Mouse (Mus musculus) left cerebral cortex, adult 2 months (tissue): ENCODE measurements around the gene Itgb5. TPM values are rescaled to one million over a fixed set of nuclear protein-coding genes. Genes with fewer than 3 reads are reported as not detected.

Experiments
- DNase-seq, 2 experiments: peaks; one replicate each; pipeline ENCODE4 v3.0.0; 2021 to 2022; ENCODE audit warnings: low spot score in 2 of 2, mixed read lengths in 1 of 2; ENCODE audit errors: extremely low spot score in 1 of 2
- H3K27ac ChIP-seq: fragments of 200-600 bp; 2 replicates; pipeline ENCODE4 v1.8.1; 2022
- H3K4me3 ChIP-seq: fragments of 200-600 bp; 2 replicates; pipeline ENCODE4 v1.8.1; 2022
- CTCF ChIP-seq: fragments of 200-600 bp; IDR thresholded peaks from 2 replicates; pipeline ENCODE4 v1.8.1; 2022; ENCODE audit warnings: antibody characterized with exemption, mild to moderate bottlenecking, moderate library complexity
- intact Hi-C: fragments of 180-260 bp; cut with DNase I; formaldehyde crosslinking; loops from one replicate; pipeline ENCODE4 v1.15.1; 2025
- total RNA-seq, 2 experiments: library from RNA; stranded (reverse); gene quantifications; 2 replicates each; pipeline ENCODE4 v1.2.3; 2021

Gene Itgb5
- total RNA-seq, 2 experiments from 2014 or later = 36.0 to 36.8 TPM

- no peak overlapping the region for H3K27ac ChIP-seq
- intact Hi-C loops = no loop called here
- no peak for DNase-seq
- no peak for TF ChIP-seq CTCF
- H3K4me3 ChIP-seq = no peak overlapping the region
Measured at GRCm38 (mm10) chr16:33938311-33939132, 109.1 kb downstream of the Itgb5 start.

- intact Hi-C loops = no loop called here
- H3K27ac ChIP-seq = no peak overlapping the region
- no peak overlapping the region for H3K4me3 ChIP-seq
- TF ChIP-seq CTCF = no peak
- DNase-seq = no peak
Measured at GRCm38 (mm10) chr16:33939133-33939531, 109.7 kb downstream of the Itgb5 start.

DNA sequence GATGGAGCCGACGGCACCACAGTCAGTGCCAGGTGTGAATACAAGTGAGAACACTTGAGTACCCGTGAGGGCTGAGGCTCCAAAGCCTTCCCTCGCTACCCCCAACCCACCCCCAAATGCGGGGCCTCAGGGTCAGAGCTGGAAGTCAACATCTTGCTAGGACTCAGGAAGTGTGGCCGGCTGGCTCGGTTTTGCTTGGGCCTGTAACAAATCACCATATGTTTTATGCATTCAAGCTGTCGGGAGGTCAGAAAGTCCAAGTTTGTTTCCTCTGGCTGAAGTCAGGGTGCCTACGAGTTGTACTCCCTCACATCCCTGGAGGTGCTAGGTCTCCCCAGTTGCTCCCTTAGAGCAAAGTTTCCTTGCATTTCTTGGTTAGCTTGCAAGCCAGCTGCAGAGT is 110.2 kb downstream of the Itgb5 start:
- no peak for DNase-seq
- intact Hi-C loops = no loop called here
- Histone ChIP-seq H3K4me3 (no peak overlapping the region), H3K27ac (no peak overlapping the region)
- no peak for TF ChIP-seq CTCF

DNA sequence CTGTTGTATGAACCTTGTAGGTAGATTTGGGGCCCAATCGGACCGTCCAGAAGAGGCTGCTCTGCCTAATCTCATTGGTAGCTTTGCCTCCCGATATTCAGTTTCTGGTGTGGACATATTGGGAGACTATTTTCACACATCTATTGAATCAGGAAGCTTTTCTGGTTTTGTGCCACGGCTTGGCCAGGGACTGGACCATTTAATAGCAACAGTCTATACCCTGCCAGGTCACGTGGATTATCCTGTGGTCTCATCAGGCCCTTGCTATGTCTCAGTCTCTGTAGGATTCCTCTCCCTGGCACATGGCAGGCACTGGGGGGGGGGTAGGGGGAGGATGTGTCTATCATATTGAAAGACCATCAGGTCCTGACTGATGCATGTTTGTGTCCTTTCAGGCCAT is 110.6 kb downstream of the Itgb5 start:
- TF ChIP-seq CTCF = no peak
- intact Hi-C loops = no loop called here
- no peak overlapping the region for H3K27ac ChIP-seq
- H3K4me3 ChIP-seq = no peak overlapping the region
- no peak for DNase-seq

DNA sequence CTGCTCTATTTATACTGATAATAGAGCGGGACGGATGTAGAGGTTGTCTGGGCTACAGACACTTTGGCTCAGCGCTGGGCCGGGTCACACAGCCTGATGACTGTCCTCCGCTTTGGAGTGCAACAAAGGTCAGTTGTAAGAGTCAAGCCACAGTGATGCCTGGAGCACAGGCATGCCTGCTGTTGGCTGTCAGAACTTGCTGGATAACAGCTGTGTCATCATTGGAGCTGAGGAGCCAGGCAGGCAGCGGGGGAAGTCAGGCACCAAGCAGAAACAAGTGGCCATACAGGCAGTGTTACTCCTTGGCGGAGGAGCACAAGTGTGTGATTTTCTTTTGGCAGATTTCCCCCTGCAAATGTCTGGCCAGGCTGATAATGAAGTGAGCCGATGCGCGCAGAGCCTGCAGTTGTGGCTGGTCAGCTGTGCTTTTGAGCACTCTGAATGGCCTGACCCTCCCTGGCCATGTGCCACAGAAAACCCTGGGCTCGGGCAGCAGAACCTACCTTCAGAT is 111.9 kb downstream of the Itgb5 start:
- intact Hi-C loops = no loop called here
- no peak overlapping the region for H3K27ac ChIP-seq
- TF ChIP-seq CTCF = no peak

DNA sequence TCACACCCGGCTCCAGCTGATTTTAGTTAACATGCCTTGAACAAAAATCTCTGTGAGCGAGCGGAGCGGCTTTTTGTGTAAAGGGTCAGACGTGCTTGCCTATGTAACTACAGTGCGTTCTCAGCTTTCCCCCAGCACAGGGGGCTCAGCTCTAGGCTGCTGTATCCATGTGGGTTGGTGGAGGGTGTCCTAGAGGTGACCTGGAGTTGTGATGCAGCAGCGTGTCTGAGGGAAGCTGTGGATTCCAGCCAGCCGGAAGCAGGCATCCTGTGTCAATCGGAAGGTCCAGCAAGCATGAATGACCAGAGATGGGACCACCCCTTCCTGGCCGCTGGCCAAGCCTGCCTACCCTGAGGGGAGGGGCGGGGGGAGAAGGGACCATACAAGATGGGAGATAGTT is 112.9 kb downstream of the Itgb5 start:
- TF ChIP-seq CTCF = no peak
- no peak for DNase-seq
- Histone ChIP-seq H3K4me3 (no peak overlapping the region), H3K27ac (no peak overlapping the region)
- intact Hi-C loops = no loop called here

More for the DNA sequence above, 111.9 kb downstream of the Itgb5 start:
- DNase-seq = peak in 1 of 2 experiments; percentile 39
- no peak overlapping the region for H3K4me3 ChIP-seq

GRCm38 (mm10) chr16:33943388-33943787 is 113.9 kb downstream of the Itgb5 start:
- TF ChIP-seq CTCF = no peak
- intact Hi-C loops = no loop called here
- no peak for DNase-seq
- no peak overlapping the region for H3K27ac ChIP-seq
- no peak overlapping the region for H3K4me3 ChIP-seq

DNA sequence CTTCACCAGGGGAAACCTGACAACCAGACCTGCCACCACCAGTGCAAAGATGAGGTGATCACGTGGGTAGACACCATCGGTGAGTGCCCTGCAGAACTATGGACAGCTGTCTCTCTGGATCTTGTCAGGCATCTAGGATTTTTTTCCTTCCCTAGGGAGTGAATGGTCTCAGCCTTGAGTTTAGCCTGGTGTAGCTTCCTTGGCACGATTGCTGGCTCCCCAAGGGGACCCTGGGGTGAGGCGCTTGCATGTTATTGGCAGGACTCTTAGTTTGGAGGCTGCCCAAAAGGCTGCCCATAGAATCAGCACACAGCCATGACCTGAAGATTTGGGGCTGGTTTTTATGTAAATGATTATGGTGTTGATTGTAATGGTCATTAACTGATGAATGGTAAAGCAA is 114.7 kb downstream of the Itgb5 start:
- Histone ChIP-seq H3K4me3 (no peak overlapping the region), H3K27ac (no peak overlapping the region)
- intact Hi-C loops = no loop called here
- TF ChIP-seq CTCF = no peak
- no peak for DNase-seq

GRCm38 (mm10) chr16:33944772-33945171 is 115.3 kb downstream of the Itgb5 start:
- DNase-seq = no peak
- no peak for TF ChIP-seq CTCF
- H3K4me3 ChIP-seq = no peak overlapping the region
- intact Hi-C loops = no loop called here
- no peak overlapping the region for H3K27ac ChIP-seq

DNA sequence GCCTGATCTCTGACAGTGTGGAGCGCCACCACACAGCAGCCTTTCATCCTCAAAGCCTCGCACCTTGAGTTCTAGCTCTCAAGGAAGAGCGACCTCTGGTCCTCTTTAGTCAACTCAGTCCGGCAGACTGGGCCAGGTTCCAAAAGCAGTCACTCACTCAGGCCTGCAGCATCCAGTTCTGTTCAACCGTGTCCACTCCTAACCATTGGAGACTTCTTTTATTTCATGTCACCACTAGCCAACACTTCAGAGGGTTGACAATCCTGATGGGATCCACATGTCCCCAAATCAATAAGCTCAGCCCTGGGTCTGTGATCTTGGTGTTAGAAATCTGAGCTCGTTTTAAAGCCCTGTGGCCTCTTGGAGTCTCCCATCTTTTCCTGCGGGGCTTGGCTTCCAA is 116.6 kb downstream of the Itgb5 start:
- no peak overlapping the region for H3K27ac ChIP-seq
- DNase-seq = no peak
- no peak for TF ChIP-seq CTCF
- no peak overlapping the region for H3K4me3 ChIP-seq
- intact Hi-C loops = no loop called here

DNA sequence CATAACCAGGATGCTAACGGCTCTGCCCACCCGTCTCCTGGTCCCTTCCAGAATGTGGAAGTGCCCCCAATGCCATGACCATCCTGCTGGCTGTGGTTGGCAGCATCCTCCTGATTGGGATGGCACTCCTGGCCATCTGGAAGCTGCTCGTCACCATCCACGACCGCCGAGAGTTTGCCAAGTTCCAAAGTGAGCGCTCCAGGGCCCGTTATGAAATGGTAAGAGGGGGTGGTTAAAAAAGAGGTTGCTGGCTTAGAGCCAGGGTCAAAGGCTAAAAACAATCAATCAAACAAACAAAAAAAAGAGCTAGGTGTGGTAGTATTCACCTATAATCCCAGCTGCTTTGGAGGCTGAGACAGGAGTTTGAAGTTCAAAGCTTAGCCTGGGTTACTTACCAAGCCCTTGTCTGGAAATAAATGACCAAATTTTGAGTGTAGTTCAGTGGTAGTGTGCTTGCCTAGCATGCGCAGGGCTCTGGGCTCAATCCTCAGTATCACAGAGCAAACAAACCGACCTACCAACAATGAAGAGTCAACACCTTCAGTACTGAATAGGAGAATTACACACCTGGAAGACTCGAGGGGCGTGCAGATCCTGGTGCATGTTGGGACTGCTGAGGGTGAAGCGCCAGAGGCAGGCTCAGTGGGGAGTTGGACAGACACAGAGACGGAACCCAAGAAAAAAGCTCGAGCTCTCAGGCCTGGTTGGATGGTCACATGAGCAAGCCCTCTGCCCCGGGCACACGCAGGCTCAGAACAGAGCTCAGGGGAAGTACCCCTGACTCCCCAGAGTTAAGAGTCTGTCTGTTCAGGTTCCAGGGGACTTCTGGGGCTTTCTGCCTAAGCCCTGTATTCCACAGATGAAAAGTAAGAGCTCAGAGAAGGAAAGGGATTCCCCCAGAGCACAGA is 118.5 kb downstream of the Itgb5 start:
- intact Hi-C loops = no loop called here
- Histone ChIP-seq H3K27ac (no peak overlapping the region), H3K4me3 (no peak overlapping the region)
- TF ChIP-seq CTCF = no peak
- DNase-seq = no peak

GRCm38 (mm10) chr16:33950386-33950785 is 120.9 kb downstream of the Itgb5 start:
- H3K27ac ChIP-seq = no peak overlapping the region
- intact Hi-C loops = no loop called here
- no peak for DNase-seq
- H3K4me3 ChIP-seq = no peak overlapping the region
- no peak; the same call in 1 of the 2 replicates for TF ChIP-seq CTCF
